Mouse (Mus musculus) adrenal gland, postnatal 4 days (tissue): ENCODE measurements around the gene Gdpd2. TPM values are rescaled to one million over a fixed set of nuclear protein-coding genes. Genes with fewer than 3 reads are reported as not detected.

ENCODE experiments used
- DNase-seq, 2 experiments: peaks; one replicate each; pipeline ENCODE4 v3.0.0; 2021 to 2022; ENCODE audit warnings: low spot score in 2 of 2, mixed read lengths in 2 of 2
- long read RNA-seq, 2 experiments: library from polyadenylated mRNA; stranded (forward); transcript quantifications; one replicate each; pipeline ENCODE4 v2.0.0; 2021
- total RNA-seq, 2 experiments: library from RNA; stranded (reverse); gene quantifications; 2 replicates each; pipeline ENCODE4 v1.2.3; 2021

The Gdpd2 gene
- total RNA-seq, result 1 to 10 TPM; 2.8 to 3.1 TPM
- long read RNA-seq, experiment 1, partial matches to known transcripts, result 0 of 6 reads
- long read RNA-seq, experiment 1, other reads (novel, unspliced or antisense), result 5 of 6 reads
- long read RNA-seq, experiment 2, partial matches to known transcripts, result 0 of 1 reads
- long read RNA-seq, experiment 2, other reads (novel, unspliced or antisense), result 1 of 1 reads

DNA sequence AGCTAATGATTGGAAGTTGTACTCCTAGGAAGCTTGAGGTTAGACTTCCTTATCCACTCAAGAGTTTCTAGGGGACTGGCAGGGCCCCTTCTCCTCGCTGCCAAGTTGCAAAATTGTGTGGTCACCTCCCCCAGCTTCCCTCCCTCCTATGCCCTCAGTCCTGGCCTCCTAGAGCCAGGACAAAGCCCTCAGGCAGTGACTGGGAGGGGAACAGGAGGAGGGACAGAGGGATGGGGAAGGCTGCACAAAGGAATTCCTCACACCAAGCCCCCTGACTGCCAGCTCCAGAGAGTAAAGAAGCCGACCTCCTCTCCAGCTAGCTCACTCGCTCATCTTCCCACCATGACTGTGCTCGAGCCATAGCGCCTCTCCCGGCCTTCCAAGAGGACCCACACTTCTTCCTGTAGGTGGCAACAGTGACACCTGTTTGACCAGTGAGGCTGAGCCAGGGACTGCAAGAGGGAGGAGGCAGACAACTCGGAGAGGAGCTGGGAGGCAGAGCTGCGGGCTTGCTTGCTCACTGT lies at the start of gene Gdpd2:
TSS of gene Gdpd2 (plus strand) at position 209 of the 524 bp plus-strand sequence.
- no peak for DNase-seq

DNA sequence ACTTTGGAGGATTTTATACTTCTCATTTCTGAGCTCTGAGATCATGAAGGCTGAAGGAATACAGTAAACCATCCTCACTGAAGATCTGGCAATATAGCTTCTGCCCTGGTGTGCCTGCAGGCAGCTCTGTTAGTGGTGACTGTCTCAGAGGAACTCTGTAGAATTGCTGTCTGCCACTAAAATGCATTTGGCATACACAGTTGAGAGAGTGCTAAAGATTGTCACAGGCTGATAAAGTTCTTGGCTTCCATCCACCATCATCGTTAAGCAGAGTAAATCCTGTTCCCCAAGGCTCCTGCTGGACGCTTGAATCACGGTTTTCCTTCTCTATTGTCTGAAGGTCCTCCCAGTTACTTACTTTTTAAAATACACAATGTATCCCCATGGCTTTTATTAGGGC lies 43.1 kb upstream of the Gdpd2 start:
- DNase-seq, result no peak

DNA sequence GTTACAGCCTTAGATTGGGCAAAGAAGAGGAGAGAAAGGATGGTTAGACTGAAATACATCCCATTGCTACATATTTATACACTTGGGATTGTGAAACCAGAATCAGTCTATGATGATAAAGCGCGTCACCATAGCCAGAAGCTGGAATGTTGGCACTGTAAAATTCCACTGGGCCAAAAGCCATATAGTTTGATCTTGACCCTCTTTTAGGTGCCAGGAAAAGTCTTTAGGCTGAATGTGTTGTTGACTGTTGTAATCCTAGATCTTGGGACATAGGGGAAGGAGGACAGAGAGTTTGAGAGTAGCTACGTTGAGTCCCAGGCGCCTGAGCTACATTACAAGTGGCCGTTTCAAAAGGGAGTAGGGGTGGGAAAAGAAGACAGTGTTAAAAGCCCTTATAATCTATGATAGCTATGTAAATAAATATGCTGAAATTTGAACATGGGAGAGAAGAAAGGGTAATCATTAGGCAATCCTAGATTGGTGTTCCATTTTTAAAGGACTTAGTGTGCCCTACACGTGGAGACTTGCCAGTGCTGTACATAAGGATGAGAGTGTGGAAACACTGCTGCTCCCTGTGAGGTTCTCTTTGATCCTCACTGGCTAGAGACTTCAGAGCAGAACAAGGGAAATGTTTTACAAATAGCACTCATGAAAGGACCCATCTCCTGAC lies 42.2 kb upstream of the Gdpd2 start:
- DNase-seq, result no peak

DNA sequence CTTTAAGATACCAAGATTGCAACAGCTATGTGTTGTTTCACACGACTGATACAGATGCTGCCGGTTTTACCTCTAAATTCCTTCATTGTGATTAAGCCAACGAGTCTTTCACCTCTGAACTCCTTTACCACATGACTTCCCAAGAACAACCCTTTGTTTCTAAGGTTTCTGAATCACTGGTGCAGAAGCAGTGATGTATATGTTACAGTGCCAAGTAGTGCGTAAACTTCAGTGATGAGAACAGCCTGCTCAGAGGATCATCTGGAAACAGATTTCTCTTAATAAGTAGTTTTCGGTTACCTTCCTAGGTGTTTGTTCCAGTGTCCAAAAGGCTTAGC lies 41.7 kb upstream of the Gdpd2 start:
- DNase-seq, result no peak

DNA sequence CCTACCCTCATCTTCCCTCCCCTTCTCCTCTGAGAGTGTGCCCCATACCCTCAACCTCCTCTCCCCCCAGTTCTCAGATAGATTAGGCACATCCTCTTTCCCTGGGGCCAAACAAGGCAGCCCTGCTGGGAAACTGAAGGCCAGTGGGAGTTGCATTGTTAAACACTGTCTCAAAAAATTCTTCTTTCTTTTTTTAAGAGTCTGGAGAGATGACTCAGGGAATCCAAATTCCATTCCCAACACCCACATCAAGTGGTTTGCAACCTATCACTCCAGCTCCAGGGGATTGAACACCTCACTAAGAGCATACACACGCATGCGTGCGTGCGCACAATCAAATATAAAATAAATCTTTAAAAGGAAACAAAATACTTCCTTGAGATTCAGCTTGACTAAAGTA lies 32.9 kb upstream of the Gdpd2 start:
- DNase-seq, result no peak

DNA sequence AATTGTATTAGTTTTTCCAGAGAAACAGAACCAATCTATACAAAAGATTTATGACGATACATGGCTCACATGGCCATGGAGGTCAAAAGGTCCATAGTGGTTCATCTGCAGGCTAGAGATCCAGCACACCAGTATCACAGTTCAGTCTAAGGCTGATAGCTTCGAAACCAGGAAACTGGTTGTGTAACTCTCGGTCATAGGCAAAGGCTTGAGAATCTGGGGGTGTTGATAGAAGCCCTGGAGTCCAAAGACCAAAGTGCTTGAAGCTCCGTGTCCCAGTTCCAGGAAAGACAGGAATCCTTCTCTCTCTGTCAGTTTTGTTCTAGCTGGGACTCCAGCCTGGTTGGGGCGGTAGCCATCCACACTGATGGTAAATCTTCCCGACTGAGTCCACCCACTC lies 21.6 kb upstream of the Gdpd2 start:
- no peak for DNase-seq

DNA sequence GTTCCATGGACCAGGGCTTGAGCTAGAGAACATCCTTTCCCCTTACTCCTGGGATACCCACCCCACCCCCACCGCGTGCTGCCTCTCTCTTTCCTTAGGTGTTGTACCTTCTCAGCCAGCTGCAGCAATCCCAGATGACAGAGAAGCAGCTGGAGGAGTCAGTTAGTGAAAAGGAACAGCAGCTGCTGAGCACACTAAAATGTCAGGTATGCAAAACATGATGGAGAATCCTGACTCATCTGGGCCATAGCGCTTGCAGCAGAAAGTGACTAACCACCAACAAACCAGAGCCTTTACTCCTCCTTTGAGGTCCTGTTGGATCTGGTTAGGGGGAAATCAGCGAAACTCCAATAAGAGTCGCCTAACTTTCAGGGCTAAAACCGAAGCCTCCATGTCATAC lies 13.5 kb upstream of the Gdpd2 start:
- DNase-seq, result no peak

DNA sequence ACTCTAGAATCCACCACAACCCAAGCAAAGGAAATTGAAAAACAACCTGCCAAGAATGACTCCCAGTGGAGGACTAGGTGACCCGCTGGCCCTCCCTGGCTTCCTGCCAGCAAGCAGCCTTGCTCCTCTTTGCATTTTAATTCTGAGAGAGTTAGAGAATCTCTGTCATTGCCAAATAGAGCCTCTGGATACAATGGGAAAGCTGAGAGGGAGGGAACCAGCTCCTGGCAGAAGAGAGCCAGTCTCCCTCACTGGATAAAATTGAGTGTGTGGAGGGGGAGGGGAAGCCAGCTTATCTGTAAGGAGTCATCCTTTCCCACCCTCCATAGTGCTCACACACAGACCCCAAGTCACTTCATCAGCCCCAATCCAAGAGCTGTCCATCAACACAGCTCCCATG lies 726 bp upstream of the Gdpd2 start:
- no peak for DNase-seq

DNA sequence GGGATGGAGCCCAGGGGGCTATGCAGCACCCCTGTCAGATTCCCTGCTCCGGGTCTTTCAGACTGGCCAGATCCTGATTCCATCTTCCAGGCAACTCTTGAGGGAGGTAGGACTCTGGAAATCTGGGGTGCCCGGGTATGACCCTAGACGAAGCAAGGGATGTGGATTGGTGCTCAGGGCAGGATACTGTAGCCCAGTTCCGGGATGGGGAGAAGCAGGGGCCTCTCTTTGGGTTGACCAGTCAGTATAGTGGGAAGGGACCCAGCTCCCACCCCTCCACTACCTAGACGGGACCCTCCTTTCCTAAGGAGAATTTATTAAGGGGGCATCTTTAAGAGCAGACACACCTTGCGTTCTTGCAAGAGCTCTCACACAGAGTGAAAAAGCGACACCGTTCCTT lies 593 bp downstream of the Gdpd2 start:
- no peak for DNase-seq

DNA sequence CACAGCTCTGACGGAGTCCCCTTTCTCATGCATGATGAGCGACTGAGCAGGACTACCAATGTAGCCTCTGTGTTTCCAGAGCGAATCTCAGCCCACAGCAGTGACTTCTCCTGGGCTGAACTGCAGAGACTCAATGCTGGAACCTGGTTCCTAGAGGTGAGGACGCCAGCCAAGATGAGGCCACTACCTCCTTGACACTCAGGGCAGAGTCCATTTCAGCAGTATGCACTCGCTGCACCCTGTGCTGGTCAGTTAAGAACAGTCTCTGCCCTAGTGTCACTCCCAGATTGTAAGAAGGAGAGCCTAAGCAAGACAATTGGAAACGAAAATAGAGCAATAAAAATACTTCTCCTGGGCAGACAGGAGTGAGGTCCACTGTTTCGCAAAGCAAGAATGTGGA lies 4.7 kb downstream of the Gdpd2 start:
- no peak for DNase-seq

DNA sequence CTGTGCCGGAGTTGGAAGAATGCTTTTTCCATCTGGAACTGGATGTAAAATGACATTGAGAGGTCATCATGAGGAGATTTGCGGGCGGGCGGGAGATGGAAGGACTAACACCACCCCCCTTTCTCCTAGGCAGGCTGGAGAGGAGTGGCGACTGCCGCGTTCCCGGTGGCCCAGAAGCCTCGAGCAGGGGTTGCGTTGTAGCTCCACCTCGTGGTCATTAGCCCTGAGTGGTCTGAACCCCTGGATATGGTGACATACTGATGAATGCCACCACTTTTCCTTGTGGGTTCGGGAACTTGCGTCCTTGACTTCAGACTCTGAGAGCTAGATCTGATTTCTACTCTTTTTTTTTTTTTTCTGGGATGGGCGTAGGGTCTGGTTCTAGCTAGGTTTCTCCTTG lies 9.2 kb downstream of the Gdpd2 start:
- DNase-seq, result peak in 1 of 2 experiments; percentile 13

DNA sequence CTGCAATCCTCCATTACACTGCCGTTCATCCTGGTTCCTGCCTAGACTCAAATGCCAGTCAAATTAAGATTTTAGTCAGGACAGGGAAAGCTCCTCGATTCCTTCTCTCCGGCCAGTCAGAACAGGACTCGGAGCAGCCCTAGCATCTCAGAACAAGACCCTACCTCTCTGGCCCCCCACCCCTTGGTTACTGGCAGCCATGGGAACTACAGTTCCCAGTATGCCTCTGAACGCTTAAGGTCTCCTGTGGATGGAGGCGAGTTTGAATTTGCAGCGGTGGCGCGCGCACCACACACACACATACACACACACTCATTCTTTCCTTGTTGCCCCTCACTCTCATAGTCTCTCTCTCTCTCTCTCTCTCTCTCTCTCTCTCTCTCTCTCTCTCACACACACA lies 9.8 kb downstream of the Gdpd2 start:
- no peak for DNase-seq

DNA sequence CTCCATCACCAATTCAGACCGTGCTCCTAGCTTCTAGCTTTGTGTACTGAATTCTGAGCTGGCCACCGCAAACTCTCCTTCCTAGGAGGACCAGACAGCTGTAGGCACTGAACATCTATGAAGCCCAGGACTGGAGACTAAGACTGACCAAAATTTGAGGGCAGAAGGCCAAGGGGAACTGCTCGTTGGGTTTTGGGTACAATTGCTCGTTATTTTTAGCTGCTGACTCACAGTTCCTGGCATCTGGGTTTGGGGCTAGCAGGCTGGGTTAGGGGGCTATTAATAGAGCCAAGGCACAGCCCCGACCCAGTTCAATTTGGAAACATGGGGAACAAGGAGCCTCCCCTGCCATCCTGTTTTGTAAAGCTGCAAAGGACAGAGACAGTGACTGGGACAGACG lies 11.1 kb downstream of the Gdpd2 start:
- DNase-seq, result no peak

DNA sequence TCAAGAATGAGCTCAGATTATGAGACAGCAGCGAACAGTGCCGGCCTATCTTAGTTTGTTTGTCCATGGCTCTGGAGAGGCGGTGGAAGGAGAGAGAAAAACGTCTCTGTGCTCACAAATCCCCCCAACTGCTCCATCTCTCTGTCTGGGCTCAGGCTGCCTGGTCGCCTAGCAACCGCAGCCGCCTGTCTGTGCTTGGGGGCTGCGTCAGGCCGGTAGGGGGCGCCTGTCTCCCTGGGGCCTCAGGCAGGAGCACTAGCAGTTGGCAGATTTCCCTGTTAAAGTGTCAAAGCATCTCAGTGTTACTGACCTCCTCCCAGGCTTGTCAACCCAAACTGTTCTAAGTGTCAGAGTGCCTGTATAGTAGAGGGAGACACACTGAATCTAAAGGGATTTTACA lies 12.3 kb downstream of the Gdpd2 start:
- no peak for DNase-seq

DNA sequence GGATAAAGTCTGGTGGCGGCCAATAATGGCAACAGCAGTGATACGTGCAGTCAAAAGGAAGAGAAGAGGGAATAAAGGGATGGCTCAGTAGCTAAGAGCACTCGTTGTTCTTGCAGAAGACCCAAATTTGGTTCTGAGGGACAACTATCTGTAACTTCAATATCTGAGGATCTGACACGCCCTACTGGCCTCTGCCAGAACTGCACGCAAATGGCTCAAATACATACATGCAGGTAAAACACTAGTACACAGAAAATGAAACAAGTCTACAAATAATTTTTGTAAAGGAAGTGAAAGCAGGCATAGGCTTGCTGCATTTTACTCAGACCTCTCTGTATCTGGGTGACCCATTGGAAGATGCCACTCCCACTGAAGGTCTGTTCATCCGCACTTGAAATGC lies 36.2 kb downstream of the Gdpd2 start:
- DNase-seq, result no peak

DNA sequence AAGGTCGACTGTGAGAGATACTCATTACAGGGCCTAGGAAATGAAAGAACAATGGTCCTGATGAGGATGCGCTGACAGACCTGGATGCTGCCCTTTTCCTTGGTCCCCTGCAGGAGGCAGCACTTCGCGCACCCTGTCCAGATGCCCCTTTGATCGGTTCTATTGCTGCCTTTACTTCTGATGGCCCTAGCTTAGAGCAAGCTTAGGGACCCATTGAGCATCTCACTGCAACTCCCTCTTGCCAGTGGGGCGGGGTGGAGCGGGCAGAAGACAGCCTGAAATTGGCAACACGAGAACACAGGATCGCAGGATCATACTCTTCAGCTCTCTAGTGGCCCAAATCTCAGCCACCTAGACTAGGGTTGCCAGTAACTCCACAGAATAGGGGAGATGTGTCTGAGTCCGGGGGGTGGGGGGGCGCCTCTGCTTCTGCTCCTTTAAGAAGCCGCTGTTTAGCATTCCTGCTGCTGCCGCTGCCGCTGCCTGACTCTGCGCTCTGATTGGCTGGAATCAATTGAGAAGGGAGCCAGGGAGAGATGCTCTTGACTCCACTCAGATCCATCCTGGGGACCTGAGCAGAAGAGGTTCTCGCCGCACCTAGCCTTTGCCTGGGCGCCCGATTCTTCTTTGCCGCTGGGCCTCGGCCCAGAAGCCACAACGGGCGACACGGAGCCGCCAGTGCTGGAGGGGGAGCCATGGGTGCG lies 37.7 kb downstream of the Gdpd2 start, which contains the start of gene Dlg3:
TSS of gene Dlg3 (plus strand) at position 542 of the 704 bp plus-strand sequence.
- DNase-seq, result no peak

DNA sequence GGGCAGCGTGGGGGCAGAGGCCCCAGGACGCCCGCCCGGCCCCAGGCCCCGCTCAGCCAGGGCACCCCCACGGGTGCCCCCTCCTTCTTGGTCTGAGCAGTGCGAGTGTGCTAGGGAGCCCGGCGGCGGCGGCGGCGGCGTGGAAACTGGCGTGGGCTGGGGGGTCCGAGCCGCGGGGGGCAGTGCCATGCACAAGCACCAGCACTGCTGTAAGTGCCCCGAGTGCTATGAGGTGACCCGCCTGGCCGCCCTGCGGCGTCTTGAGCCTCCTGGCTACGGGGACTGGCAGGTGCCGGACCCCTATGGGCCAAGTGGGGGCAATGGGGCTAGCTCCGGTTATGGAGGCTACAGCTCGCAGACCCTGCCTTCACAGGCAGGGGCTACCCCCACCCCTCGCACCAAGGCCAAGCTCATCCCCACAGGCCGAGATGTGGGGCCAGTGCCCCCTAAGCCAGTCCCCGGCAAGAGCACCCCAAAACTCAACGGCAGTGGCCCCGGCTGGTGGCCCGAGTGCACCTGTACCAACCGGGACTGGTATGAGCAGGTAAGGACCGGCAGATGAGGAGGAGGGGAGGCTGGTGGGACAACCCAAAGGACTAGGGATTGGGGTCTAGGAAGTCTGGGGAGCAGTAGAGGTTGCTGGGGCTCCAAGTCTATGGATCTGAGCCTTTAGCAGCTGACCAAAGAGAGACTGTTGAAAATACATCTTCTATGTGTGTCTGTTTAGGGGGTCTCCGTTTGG lies 38.4 kb downstream of the Gdpd2 start:
- no peak for DNase-seq

DNA sequence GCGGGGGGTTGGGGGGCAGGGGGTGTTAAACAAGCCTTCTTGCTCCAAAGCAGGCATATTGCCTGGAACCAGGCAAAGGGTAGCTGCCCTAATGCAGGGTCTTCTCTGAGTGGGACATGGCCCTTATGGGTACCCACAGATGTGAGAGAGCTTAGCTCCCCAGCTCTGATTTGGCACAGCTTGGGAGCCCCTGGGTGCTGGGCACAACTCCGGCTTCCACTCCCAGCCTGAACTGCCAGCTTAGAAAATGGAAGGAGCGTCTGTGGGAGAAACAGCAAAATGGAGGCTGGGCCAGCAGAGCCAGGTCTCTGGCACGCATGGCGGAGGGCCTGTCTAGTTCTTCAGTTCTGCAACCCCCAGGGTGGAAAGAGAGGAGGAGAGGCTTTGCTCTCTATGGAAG lies 39.6 kb downstream of the Gdpd2 start:
- no peak for DNase-seq

DNA sequence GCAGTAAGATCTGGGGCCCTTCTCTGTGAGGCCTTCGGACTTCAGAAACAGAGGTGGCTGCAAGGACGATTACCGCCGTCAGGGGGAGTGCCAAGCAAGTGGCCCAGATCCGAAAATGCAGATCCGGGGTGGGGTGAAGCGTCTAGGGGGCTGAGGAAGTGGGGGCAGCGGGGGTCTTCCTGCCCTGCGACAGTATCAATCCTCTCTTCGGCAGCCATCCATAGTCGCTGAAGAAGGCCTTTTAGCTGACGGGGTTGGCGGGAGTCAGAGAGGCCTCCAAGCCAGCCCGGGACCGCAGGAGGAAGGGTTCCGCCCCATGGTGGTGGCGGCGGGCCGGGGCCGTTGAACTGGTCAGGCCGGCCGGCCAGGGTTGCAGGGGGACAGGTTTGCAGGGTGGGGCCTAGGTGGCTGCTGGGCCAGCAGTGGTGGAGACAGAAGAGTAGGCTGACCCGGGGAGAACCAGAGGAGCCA lies 44.7 kb downstream of the Gdpd2 start:
- peak; percentile 32 for DNase-seq

DNA sequence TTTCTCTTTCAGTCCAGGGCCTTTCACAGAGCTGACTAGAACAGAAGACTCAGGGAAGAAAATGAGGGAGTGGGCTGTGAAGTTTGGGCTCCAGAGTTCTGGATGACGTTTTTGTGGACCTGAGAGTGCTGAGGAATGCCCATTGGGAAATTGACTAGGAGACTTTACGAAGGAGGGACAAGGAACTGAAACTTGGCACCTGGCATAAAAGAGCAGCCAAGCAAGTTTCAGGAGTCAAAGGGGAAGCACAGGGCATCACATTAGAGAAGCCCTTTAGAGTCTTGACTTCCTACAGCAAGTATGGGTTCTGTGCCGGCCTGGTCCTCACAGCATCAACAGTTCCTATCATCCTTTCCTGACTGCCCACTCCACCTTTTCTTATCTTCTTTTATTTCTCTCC lies 45.7 kb downstream of the Gdpd2 start:
- no peak for DNase-seq

DNA sequence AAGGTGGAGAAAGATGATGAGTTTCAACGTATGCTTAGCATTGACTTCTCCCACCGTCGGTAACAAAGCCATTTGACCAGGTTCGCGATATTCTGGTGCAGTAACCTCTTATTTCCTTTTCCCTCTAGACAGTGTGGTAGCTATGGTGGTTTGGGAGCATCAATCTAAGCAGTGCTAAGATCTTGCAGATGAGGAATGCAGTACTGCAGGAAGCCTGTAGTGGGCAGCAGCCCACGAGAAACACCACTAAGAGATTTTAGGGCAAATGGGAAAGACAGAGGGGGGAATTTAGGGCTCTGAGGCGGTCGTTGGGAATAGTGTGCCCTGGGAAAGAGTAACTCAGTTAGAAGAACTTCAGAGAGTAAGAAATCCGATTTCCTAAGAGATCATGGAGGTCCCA lies 46.8 kb downstream of the Gdpd2 start:
- peak in 1 of 2 experiments; percentile 13 for DNase-seq
